Mouse (Mus musculus): ENCODE data around the gene Pdk3. TPM values are rescaled to one million over a fixed set of nuclear protein-coding genes. Genes with fewer than 3 reads are reported as not detected.

The Pdk3 gene
- 101 TPM in 2 replicates for polyA plus RNA-seq (2015; fragmentation: Nextera tagmentation; extraction: Ambion mirVana)

DNA sequence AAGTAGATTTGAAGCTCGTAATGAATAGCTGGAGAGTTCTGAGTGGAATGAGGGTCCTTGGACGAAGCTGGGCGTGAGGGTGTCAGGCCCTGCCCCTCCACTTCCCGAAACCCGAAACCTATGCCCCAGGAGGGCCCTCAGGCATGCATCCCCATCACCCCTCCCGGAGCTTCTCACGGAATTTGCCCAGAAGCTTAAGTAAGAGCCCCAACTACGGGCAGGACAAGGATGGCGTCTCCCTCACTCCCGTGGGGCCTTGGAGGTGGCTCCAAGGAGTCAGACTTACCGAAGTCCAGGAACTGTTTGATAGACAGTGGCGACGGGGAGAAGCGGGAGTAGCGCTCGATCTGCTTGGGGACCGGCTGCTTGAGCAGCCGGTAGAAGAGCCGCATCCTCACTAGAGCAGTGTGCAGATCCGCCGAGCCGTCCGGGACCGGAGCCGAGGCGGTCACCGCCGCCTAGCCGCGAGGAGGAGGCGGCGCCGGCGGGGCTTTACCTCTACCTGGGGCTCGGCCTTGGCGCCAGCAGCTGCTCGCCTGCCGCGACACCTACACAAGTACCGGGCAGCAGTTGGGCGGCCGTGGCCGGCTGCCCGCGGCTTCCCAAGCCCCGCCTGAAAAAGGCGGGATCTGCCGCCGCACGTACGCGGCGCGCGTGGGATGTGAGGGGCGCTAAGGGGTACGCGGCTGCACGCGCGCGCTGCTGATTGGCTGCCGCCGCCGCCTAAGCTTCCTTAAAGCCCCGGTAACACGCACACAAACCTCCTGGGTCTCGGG is at the start of gene Pdk3:
Gene Pdk3, minus strand, starts transcription at position 641 of the 776 bp plus-strand sequence.
- H3K4me2 ChIP-seq (ENCODE audit: low read depth, low read length): peak within 1 kb of the TSS; percentile 53

DNA sequence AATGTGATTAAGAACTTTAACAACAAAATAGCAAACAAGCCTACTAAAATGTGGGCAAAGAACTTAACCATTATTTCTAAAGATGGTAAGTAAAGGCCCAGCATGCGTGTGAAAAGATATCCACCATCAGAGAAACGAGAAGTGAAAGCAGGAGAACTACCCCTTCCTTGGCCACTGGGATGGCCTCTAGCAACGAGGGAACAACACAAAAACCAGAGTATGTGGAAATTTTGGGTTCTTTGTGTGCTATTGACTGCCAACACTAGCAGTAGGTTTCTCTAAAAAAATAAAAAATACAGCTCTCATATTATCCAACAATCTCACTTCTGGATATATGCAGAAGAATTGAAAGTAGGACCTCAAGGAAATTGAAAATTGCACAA is 45.6 kb upstream of the Pdk3 start:
- H3K36me3 ChIP-seq (ENCODE audit: control insufficient read depth, insufficient read depth): no peaks in the 10 kb centered on the region
- H3K9me3 ChIP-seq (replicated peaks; ENCODE audit: control insufficient read depth, low read length): no peaks in the 10 kb centered on the region
- no peak overlapping the region for H3K27ac ChIP-seq (ENCODE audit: low read length)
- no peak overlapping the region for H3K9ac ChIP-seq (ENCODE audit: low read length)
- H3K4me3 ChIP-seq (ENCODE audit: low read length): no peak overlapping the region
- H3K27me3 ChIP-seq (ENCODE audit: control insufficient read depth, insufficient read depth, low read length): 0 out of 2 replicates have a peak, but pooled peaks cover 2% of the 10 kb centered on the region
- 71% methylated on average over 3 of the region's 3 CpGs for WGBS
- H3K4me2 ChIP-seq (ENCODE audit: low read depth, low read length): no peak overlapping the region
- no peak for ATAC-seq (replicated peaks; ENCODE audit: extremely low read depth, insufficient read depth, low FRiP score)
- H3K4me1 ChIP-seq (ENCODE audit: control insufficient read depth, insufficient read depth, low read length): no peaks in the 10 kb centered on the region

More for the DNA sequence above, at the start of gene Pdk3:
- Histone ChIP-seq H3K27me3 (ENCODE audit: control insufficient read depth, insufficient read depth, low read length) (no peaks in the 10 kb centered on the region), H3K9me3 (replicated peaks; ENCODE audit: control insufficient read depth, low read length) (no peaks in the 10 kb centered on the region), H3K4me3 (ENCODE audit: low read length) (peak within 1 kb of the TSS; percentile 70), H3K36me3 (ENCODE audit: control insufficient read depth, insufficient read depth) (no peaks in the 10 kb centered on the region), H3K27ac (ENCODE audit: low read length) (peak within 1 kb of the TSS; percentile 91), H3K4me1 (ENCODE audit: control insufficient read depth, insufficient read depth, low read length) (peaks cover 4% of the 10 kb centered on the region; the same call in 1 of the 2 replicates), H3K9ac (ENCODE audit: low read length) (peak within 1 kb of the TSS; percentile 80)
- 18% methylated on average over 61 of the region's 68 CpGs for WGBS
- peak; percentile 96 for ATAC-seq (replicated peaks; ENCODE audit: extremely low read depth, insufficient read depth, low FRiP score)

DNA sequence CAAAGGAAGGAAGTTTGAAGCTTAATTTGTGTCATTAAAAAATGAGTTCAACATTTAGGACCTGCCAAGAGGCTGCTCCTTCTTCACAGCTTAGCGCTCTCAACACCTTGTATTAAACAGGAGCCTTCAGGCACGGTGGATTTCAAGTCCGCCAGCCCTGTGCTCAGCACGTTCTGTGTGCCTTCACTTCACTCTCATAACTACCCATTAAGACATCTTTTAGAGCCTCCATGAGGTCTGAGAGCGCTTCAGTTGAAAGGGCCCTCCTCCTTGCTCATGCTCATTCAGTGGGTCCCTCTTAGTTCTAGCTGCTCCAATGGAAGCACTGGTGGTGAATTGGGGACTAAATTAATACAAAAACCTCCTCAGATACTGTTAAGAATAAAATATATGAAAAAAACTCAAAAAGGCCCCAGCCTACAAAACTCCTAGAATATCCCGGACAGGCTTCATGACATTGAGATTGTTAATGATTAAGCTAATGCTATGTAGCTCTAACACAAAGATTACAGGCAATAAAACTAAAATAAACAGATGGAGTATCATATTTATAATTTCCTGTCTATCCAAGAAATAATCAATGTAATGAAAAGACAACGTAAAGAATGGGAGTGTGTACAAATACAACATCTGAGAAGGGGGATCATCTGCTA is 45.1 kb upstream of the Pdk3 start:
- WGBS: 74% methylated on average over 7 of the region's 7 CpGs

DNA sequence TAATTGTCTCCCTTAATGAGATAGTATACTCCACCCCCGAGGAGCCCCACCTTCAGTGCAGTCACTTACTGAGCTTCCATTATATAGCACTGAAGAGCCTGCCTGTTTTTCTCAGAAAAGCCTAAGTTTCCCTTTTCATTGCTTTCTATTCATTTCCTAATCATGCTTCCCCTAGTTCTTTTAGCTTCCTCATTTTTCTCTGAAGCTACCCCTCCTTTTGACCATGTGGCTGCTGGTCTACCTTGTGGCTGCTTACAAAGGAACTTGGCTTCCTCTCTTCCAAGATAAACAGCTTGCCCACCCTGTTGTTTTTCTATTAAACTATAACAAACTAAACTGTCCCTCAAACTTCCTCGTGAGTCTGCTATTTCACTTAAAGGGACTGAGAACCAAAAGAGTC is 31.4 kb upstream of the Pdk3 start:
- Histone ChIP-seq H3K36me3 (ENCODE audit: control insufficient read depth, insufficient read depth) (no peaks in the 10 kb centered on the region), H3K9ac (ENCODE audit: low read length) (no peak overlapping the region), H3K27ac (ENCODE audit: low read length) (no peak overlapping the region), H3K4me2 (ENCODE audit: low read depth, low read length) (no peak overlapping the region), H3K27me3 (ENCODE audit: control insufficient read depth, insufficient read depth, low read length) (no peaks in the 10 kb centered on the region; the same call in 1 of the 2 replicates), H3K9me3 (replicated peaks; ENCODE audit: control insufficient read depth, low read length) (no peaks in the 10 kb centered on the region), H3K4me1 (ENCODE audit: control insufficient read depth, insufficient read depth, low read length) (no peaks in the 10 kb centered on the region), H3K4me3 (ENCODE audit: low read length) (no peak overlapping the region)
- no peak for ATAC-seq (replicated peaks; ENCODE audit: extremely low read depth, insufficient read depth, low FRiP score)
- 34% methylated on average over 2 of the region's 2 CpGs for WGBS

More for the DNA sequence above, 45.1 kb upstream of the Pdk3 start:
- Histone ChIP-seq H3K9me3 (replicated peaks; ENCODE audit: control insufficient read depth, low read length) (no peaks in the 10 kb centered on the region), H3K4me3 (ENCODE audit: low read length) (no peak overlapping the region), H3K27ac (ENCODE audit: low read length) (no peak overlapping the region), H3K4me1 (ENCODE audit: control insufficient read depth, insufficient read depth, low read length) (no peaks in the 10 kb centered on the region), H3K36me3 (ENCODE audit: control insufficient read depth, insufficient read depth) (no peaks in the 10 kb centered on the region), H3K9ac (ENCODE audit: low read length) (no peak overlapping the region), H3K27me3 (ENCODE audit: control insufficient read depth, insufficient read depth, low read length) (0 out of 2 replicates have a peak, but pooled peaks cover 2% of the 10 kb centered on the region), H3K4me2 (ENCODE audit: low read depth, low read length) (no peak overlapping the region)
- ATAC-seq (replicated peaks; ENCODE audit: extremely low read depth, insufficient read depth, low FRiP score): no peak

DNA sequence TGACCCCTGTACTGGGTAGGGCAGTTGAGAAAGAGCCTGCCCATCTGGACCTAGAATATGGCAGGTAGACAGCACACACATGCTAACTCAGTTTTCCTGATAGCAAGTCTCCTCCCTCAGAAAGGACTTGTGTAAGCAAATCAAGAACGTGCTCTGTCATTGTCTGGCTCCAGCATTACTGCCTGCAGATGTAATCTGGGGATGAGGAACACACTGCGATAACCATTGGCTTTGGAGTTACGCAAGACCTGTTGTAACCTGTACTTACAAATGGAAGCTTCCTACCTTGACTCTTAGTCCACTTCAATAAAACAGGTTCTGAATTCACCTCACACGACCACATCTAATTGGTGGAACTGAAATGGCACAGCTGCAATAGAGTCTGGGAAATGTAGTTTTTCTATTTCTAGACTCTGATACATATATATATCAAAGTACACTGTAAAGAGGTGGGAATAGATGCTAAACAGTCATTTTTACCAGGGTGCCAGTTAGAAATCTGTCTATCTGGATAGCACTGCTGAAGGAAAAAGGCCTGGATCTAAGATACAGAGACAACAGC is 30.6 kb upstream of the Pdk3 start:
- no peak overlapping the region for H3K9ac ChIP-seq (ENCODE audit: low read length)
- no peaks in the 10 kb centered on the region; the same call in 1 of the 2 replicates for H3K27me3 ChIP-seq (ENCODE audit: control insufficient read depth, insufficient read depth, low read length)
- H3K36me3 ChIP-seq (ENCODE audit: control insufficient read depth, insufficient read depth): no peaks in the 10 kb centered on the region
- no peaks in the 10 kb centered on the region for H3K9me3 ChIP-seq (replicated peaks; ENCODE audit: control insufficient read depth, low read length)
- no peaks in the 10 kb centered on the region for H3K4me1 ChIP-seq (ENCODE audit: control insufficient read depth, insufficient read depth, low read length)
- 70% methylated on average over 4 of the region's 4 CpGs for WGBS
- H3K4me2 ChIP-seq (ENCODE audit: low read depth, low read length): no peak overlapping the region
- ATAC-seq (replicated peaks; ENCODE audit: extremely low read depth, insufficient read depth, low FRiP score): no peak
- H3K27ac ChIP-seq (ENCODE audit: low read length): no peak overlapping the region
- no peak overlapping the region for H3K4me3 ChIP-seq (ENCODE audit: low read length)

DNA sequence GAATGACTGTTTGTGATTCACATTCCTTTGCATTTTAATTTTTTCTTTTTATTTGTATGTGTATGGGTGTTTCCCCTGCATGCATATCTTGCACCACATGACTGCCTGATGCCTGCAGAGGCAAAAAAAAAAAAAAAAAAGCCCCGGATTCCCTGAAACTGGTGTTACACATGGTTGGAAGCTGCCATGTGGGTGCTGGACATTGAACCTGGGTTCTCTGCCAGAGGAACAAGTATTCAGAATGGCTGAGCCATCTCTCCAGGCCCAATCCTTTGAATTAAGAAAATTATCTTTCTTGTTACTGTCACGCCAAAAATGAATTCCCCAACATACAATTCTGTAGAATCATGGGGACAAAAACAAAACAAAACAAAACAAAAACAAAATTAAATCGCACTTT is 25.8 kb upstream of the Pdk3 start:
- Histone ChIP-seq H3K4me3 (ENCODE audit: low read length) (no peak overlapping the region), H3K27me3 (ENCODE audit: control insufficient read depth, insufficient read depth, low read length) (no peaks in the 10 kb centered on the region; the same call in 1 of the 2 replicates), H3K4me2 (ENCODE audit: low read depth, low read length) (no peak overlapping the region), H3K4me1 (ENCODE audit: control insufficient read depth, insufficient read depth, low read length) (no peaks in the 10 kb centered on the region), H3K9ac (ENCODE audit: low read length) (no peak overlapping the region), H3K36me3 (ENCODE audit: control insufficient read depth, insufficient read depth) (no peaks in the 10 kb centered on the region), H3K9me3 (replicated peaks; ENCODE audit: control insufficient read depth, low read length) (no peaks in the 10 kb centered on the region), H3K27ac (ENCODE audit: low read length) (no peak overlapping the region)
- no peak for ATAC-seq (replicated peaks; ENCODE audit: extremely low read depth, insufficient read depth, low FRiP score)
- 59% methylated on average over 3 of the region's 3 CpGs for WGBS

DNA sequence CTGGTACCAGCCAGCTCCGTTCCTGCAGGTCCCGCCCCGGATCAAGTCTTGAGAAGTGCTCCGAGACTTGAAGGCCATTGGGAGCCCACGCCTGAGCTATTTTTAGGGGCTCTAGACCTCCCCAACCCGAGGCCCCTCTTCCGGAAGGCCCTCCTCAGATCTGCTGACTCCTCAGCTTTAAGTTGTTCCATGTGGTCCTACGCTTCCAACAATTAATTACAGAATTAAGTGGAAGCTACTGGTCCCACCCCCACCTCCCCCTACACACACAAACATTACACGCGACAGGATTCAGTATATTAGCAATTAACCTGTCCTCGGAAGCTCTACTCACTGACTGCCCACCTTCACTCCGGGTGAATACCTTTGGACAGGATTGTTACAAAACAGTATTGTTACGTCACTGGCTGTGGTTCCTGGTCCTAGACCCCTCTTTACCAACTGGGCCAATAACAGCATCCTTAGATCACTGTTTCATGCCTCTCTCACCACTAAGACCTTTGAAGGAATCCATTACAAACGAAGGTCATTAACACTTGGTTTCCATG is 410 bp upstream of the Pdk3 start:
- Histone ChIP-seq H3K4me2 (ENCODE audit: low read depth, low read length) (peak overlapping the region; percentile 53), H3K27ac (ENCODE audit: low read length) (peak overlapping the region; percentile 91), H3K4me1 (ENCODE audit: control insufficient read depth, insufficient read depth, low read length) (peaks cover 4% of the 10 kb centered on the region; the same call in 1 of the 2 replicates), H3K36me3 (ENCODE audit: control insufficient read depth, insufficient read depth) (no peaks in the 10 kb centered on the region), H3K4me3 (ENCODE audit: low read length) (peak overlapping the region; percentile 70), H3K9me3 (replicated peaks; ENCODE audit: control insufficient read depth, low read length) (no peaks in the 10 kb centered on the region), H3K9ac (ENCODE audit: low read length) (peak overlapping the region; percentile 72), H3K27me3 (ENCODE audit: control insufficient read depth, insufficient read depth, low read length) (no peaks in the 10 kb centered on the region)
- no peak for ATAC-seq (replicated peaks; ENCODE audit: extremely low read depth, insufficient read depth, low FRiP score)
- 34% methylated on average over 14 of the region's 14 CpGs for WGBS

DNA sequence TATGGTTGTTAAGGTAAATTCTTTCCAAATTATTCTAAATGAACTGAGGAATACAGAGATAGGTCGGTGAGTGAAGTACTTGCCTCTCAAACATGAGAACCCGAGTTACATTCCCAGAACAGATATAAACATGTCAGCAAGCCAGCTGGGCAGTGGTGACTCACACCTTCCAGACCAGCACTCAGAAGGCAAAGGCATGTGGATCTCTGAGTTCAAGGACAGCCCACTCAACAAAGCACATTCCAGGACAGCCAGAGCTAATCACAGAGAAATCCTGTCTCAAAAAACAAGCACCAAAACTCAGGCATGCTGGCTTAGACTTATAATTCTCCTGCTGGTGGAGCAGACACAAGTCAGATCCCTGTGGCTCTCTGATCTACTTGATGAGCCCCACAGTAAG is 6.2 kb downstream of the Pdk3 start:
- H3K4me2 ChIP-seq (ENCODE audit: low read depth, low read length): no peak overlapping the region
- 37% methylated on average over 2 of the region's 2 CpGs for WGBS
- no peak overlapping the region for H3K9ac ChIP-seq (ENCODE audit: low read length)
- H3K4me1 ChIP-seq (ENCODE audit: control insufficient read depth, insufficient read depth, low read length): peaks cover 4% of the 10 kb centered on the region; the same call in 1 of the 2 replicates
- no peaks in the 10 kb centered on the region for H3K27me3 ChIP-seq (ENCODE audit: control insufficient read depth, insufficient read depth, low read length)
- no peak overlapping the region for H3K4me3 ChIP-seq (ENCODE audit: low read length)
- ATAC-seq (replicated peaks; ENCODE audit: extremely low read depth, insufficient read depth, low FRiP score): no peak
- H3K36me3 ChIP-seq (ENCODE audit: control insufficient read depth, insufficient read depth): no peaks in the 10 kb centered on the region
- H3K27ac ChIP-seq (ENCODE audit: low read length): peak overlapping the region; percentile 39; the same call in 1 of the 2 replicates
- no peaks in the 10 kb centered on the region for H3K9me3 ChIP-seq (replicated peaks; ENCODE audit: control insufficient read depth, low read length)

All from heart, embryonic 16.5 days (tissue).